Mouse (Mus musculus) cerebellum, postnatal 14 days (tissue): Measurements from ENCODE around the gene Slc27a5.

ENCODE experiments used
- DNase-seq, 2 experiments: peaks; one replicate each; pipeline ENCODE4 v3.0.0; 2021; ENCODE audit warnings: mixed read lengths in 2 of 2

Slc27a5 gene

DNA sequence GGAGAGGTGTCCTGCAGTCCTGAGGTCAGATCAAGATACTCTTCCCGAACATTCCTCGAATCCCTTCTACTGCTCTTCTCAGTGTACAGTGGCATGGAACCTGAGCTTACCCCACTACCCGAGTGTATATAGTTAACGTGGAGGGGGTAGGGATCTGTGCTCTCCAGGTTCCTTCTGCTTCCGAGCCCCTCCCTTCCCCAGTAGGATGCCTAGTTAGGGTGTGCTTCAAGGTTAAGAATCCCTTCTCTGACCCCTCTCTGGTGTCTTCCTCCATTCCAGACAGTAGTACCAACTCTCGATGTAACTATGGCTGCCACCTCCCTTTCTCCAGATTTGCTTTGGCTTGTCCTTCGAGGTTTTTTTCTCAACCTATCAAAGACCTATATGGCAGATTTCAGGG lies 17.7 kb downstream of the Slc27a5 start:
- no peak for DNase-seq

DNA sequence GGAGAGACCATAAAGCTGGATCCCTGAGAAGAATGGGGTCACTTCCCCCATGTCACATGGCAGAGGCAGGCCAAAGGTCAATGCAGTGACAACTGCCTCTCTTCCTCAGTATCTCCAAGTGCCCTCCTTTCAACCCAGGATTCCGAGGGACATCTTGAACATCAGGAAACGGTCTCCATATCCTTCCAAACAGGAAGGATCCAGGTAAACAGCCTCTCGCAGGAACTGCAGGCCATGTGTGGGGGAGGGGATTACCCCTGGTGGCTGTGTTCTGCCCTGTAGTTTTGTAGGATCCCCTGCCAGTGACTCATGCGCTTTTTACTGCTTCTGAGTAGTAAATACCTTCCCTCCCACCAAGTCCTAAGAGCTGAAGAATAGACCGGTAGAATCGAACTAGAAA lies 18.2 kb downstream of the Slc27a5 start:
- no peak for DNase-seq

DNA sequence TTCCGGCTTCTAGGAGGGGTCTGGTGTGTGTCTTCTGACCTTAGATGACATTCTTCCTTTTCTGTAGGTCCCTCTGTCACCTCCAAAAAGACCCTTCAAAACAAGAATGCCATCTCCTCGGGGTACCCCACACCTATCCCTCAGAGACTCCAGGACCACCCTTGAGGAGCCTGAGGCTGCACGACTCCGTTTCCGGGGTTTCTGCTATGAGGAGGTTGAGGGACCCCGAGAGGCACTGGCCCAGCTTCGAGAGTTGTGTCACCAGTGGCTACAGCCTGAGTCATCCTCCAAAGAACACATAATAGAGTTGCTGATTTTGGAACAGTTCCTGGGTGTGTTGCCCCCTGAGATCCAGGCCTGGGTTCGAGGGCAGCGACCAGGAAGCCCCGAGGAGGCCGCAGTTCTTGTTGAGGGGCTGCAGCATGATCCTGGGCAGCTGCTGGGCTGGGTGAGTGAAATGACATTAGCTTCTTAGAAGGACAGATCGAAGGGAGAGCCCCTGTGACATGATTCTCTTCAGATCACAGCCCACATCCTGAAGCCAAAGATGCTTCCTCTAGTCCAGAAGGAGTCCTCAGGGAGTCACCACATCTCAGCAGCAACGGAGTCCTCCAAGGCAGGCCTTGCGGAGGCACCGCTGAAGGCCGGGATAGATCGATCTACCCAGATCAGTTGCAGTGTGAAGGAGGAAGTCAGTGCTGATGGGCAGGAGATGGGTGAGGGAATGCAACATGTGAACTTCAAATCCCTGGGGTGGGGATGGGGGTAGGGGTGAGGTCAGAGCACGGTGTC lies 18.9 kb downstream of the Slc27a5 start:
- DNase-seq: peak in 1 of 2 experiments; percentile 22

DNA sequence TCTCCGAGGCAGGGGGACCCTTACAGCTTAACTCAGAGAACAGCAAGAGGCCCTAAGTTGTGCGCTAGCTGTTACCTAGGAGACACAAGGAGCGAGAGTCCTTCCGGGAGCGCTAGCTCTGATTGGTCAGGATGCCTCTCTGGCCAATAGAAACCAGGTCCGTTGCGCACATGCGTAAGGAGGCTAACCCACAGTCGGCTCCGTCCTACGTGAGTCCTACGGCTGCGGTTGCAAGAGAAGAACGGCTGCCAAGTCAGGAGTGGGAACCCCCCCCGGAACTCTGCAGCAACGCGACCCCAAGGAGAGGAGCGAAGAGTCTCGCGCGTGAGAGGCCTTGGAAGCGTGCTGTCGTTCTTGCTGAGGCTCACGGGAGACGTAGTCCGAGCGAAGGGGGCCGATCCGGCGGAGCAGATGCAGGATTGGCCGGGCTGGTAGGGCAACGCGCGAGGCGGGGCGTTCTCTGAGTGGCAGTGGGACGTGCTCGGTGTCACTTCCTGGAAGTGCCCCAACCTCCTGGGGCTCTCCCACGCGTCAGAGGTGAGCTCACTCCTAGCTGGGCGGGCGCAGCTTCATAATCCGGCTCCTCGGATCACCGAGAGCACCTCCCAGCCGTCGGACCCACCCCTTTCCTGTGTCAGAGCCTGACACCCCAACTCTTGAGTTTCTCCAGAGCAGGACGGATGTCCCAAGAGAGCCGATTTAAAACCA lies 20.2 kb downstream of the Slc27a5 start, which contains the start of gene Zfp446:
Gene Zfp446 (plus strand): TSS at position 167 of the 708 bp plus-strand sequence.
- DNase-seq: peak; percentile 99 to 100

DNA sequence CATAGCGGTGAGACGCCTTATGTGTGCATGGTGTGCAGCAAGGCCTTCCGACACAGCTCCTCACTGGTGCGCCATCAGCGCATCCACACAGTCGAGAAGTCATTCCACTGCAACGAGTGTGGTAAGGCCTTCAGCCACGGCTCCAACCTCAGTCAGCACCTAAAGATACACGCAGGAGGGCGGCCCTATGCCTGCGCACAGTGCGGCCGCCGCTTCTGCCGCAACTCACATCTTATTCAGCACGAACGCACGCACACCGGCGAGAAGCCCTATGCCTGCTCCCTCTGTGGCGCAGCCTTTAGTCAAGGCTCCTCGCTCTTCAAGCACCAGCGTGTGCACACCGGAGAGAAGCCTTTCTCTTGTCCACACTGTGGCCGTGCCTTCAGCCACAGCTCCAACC lies 27.1 kb downstream of the Slc27a5 start:
- no peak for DNase-seq

DNA sequence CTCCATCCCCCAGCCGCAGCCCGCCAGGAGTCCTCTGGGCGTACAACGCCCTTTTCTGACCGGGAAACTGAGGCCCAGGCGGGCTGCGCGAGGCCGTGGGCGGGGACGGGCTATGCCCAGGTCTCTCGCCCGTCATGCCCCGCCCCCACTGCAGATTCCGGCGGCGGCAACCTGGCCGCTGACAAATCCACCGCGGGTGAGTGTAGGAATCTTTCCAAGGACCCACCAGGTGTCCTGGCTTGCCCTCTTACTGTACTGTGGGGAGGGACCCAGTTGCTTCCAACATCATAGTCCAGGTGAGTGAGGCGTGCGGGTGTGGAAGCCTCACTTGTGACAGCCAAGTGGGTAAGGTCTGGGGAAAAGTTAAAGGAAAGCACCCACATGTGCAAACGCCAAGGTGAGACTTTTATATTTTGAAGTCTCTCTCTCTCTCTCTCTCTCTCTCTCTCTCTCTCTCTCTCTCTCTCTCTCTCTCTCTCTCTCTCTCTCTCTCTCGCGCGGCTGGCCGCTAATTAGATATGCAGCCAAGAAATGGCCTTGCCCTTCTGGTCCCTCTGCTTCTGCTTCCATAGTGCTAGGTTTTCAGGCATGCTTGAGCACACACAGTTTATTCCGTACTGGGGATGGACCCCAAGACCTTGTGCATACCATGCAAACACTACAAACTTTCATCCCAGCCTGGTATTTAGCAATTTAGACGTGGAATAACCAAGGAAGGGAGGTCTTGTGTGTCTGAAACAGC lies 31.7 kb downstream of the Slc27a5 start:
- DNase-seq: peak; percentile 94 to 97

DNA sequence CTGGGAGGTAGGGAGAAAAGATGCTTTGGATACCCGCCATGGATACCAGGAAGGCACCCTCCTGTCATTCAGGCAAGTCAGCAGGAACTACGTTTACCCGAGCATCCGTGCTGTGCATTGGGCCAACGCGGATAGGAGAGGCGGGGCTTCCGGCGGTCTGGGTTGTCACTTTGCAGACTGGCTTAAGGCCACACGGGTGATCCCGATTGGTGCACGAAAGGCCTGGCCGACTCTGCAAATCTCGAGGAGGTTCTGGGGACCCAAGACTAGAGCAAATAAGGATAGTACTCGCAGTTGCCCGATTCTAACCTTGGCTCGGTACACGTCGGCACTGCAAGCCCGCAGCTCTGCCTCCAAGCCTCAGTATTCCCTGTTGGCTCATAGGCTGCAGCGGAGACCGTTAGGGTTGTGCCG lies 32.3 kb downstream of the Slc27a5 start, which contains the start of gene Zfp324:
Gene Zfp324 (plus strand): TSS at position 161 of the 414 bp plus-strand sequence.
- DNase-seq: peak; percentile 89 to 93

DNA sequence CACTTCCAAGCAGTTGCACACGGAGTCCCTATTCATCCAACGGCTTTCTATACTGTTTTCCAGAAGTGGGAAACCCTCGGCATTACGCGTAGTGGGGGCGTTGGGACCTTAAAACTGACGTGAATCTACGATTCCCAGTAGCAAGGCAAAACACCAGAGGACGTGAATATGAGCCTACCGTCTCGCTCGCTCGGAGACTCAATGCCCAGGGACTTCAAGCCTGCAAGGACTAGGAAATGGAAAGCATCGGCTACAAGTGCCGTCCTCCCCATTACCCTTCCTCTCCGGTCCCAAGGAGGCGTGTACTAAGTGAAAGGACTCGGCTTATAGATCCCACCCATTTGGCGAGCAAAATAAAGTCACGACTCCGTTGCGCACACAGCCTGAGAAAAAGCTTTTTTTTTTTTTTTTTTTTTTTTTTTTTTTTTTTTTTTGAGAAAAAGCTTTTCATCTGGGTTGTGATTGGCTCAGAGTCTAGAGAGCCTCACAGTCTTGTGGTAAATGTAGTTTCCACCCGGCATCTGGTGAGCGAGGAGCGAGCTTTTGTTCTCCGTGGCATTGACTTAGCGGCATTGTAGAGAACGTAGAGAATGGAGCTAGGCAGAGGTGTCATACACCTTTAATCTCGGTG lies 36.4 kb downstream of the Slc27a5 start:
- peak; percentile 54 to 59 for DNase-seq

DNA sequence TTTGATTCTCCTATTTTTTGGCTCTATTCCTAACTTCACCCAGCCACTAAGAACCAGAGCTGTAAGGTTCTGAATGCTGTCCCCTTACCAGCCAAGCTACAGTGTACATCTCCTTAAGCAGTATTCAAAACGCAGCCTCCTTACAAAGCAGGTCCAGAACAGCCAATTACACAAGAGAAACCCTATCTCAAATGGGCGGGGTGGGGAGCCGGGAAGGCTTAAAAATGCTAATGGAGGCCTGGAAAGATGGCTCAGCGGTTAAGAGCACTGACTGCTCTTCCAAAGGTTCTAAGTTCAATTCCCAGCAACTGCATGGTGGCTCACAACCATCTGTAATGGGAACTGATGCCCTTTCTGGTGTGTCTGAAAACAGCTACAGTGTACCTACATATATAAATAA lies 38.3 kb downstream of the Slc27a5 start:
- no peak for DNase-seq

DNA sequence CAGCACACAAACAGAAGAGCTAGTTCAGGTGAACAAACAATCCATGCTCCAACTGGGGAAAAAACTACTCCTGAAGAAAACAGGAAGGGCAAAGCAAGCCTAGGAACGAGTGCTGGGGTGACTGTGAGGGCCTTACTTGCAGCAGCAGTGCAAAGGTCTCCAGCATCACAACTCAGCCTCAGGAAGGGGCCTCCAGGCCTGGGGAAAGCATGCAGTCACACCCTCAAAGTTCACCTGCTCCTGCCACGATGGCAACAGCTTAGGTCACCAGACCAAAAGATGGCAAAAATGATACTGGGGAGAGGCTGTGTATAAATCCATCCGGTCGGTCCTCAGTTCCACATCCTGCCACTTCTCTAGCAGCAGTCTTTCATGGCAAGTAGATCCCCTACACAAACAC lies 39.0 kb downstream of the Slc27a5 start:
- no peak for DNase-seq

DNA sequence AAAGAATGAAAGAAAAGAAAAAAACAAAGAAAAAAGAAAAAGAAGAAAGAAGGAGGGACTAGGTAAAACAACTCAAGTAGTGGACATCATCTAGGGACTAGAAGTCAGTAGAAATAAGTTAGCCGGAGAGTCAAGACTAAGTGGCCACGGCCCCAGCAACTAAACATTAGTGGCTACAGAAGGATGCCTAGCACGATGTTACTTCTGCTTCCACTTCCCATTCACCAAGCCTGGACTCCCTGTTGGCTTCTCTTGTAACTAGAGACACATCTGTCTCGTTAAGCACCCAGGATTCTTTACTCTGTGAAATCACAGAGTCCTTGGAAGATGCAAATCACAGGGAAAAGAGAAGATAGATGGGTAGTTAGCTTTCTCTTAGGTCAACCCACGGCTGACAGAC lies 40.5 kb downstream of the Slc27a5 start:
- DNase-seq: no peak

DNA sequence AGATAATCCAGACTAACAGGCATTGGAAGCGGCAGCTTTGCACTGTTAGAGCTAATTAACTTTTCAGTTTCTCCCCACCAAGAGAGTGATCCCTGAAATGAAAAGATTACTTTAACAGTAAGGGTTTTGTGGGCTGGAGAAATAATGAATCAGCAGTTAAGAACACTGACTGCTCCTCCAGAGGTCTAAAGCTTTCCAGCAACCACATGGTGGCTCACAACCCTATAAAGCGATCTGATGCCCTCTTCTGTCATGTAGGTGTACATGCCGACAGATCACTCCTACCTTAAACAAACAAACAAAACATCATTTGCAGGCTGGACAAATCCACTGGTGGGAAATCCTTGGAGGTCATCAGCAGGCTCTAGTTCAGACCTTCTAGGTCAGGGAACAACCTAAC lies 43.1 kb downstream of the Slc27a5 start:
- peak in 1 of 2 experiments; percentile 15 for DNase-seq

DNA sequence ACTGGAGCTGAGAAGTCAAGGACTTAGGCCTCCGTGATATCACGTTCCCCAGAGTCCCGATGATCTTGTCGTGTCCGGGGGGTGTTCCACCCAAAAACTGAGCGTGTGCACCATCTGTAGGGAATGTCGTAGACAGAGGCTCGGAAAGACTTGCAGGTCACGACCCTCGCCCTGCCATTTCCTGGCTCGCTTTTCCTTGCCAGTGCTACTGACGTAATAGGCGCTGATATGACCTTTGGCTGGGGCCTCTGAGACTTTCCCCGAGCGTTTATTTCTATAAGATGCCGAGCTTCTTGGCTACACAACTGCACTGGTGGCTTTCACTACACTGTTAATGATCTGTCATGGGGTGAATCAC lies 48.1 kb downstream of the Slc27a5 start:
- DNase-seq: no peak

DNA sequence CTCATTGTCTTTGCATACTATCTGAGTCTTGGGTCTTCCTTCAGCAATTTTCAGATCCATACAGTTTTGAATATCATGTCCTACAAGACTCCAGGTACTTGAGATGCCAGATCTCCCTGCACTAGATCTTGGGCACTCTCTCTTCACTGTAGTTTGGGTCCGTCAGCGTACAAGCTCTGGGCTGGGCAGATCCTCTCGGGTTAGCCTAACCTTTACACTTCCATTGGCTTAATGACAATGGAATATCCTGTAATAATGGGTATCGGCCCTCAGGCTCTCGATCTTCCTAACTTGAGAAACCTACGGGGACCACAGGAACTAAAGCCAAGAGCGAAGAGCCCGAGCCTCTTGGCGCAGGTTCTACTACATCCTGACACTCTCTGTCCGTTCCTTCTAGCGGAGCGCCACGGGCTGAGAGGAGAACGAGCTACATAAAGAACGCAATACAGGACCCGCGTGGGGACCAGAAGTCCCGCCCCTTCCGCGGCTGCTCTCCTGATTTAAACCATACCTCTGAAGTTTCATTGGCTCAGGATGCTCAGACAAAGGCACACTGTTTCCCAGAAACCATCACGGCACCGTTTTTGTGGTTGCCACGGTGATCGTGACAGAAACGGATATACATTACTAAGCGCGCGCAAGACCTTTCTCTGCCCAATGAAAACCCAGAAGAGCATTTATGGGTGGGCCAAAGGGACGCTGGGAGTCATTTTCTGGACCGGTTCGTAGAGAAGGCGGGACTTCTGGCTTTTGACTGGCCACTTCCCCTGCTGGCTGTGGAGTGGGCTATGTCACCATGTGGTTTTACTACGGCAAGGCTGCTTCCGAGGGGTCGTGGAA lies 48.7 kb downstream of the Slc27a5 start:
- peak; percentile 88 to 94 for DNase-seq

DNA sequence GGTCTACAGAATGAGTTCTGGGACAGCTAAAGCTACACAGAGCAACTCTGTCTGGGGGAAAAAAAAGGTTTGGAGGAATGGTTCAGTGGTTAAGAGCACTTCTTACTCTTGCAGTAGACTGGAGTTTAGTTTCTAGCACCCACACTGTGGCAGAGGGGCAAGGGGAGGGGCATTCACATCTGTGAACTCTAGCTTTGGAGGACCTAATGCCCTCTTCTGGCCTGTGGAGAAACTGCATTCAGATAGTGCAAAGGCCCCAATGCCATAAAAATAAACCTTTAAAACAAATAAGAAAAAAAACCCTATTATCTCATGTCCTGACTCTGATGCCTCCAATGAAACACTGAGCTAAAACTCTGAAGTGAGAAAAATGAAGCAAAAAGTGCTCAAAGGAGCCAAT lies 54.5 kb downstream of the Slc27a5 start:
- DNase-seq: no peak

DNA sequence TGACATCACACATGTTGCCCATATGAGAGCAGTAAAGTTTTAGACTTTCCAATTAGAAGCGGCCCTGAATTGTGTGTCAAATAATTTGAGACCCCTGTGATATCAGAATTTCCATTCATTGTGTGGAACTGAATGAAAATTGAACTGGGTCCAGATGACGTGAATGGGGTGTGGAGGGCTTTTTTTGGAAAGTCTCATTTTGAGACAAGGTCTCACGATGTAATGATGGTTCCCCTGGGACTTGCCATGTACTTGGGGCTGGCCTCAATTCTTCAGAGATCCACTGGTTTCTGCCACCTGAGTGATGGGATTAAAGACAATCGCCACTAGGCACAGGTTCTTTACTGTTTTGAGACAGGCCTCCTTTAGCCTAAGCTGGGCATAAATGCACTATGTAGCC lies 57.4 kb downstream of the Slc27a5 start:
- DNase-seq: no peak
